Mouse (Mus musculus) fat pad, adult 2 months (tissue): ENCODE data around the gene Unc5c.

Experiments
- DNase-seq: peaks from one replicate; pipeline ENCODE4 v3.0.0-alpha.2; 2011; ENCODE audit warnings: low read depth, low spot score; ENCODE audit errors: extremely low read depth

The Unc5c gene

GRCm38 (mm10) chr3:141596881-141597280 lies 131.9 kb downstream of the Unc5c start:
- DNase-seq, result no peak

GRCm38 (mm10) chr3:141597974-141598373 lies 133.0 kb downstream of the Unc5c start:
- DNase-seq, result no peak

- no peak for DNase-seq
Observed at GRCm38 (mm10) chr3:141598936-141599335, 133.9 kb downstream of the Unc5c start.

- no peak for DNase-seq
Observed at GRCm38 (mm10) chr3:141601072-141601549, 136.1 kb downstream of the Unc5c start.

GRCm38 (mm10) chr3:141616718-141617117 lies 151.7 kb downstream of the Unc5c start:
- DNase-seq, result no peak

- no peak for DNase-seq
Observed at GRCm38 (mm10) chr3:141618675-141619074, 153.7 kb downstream of the Unc5c start.

- DNase-seq, result no peak
Observed at GRCm38 (mm10) chr3:141621496-141621895, 156.5 kb downstream of the Unc5c start.

- DNase-seq, result no peak
Observed at GRCm38 (mm10) chr3:141626935-141627638, 162.1 kb downstream of the Unc5c start.

GRCm38 (mm10) chr3:141627639-141627977 lies 162.6 kb downstream of the Unc5c start:
- DNase-seq, result no peak

GRCm38 (mm10) chr3:141629431-141629830 lies 164.4 kb downstream of the Unc5c start:
- no peak for DNase-seq

- no peak for DNase-seq
Observed at GRCm38 (mm10) chr3:141637900-141638299, 172.9 kb downstream of the Unc5c start.

GRCm38 (mm10) chr3:141644264-141644663 lies 179.2 kb downstream of the Unc5c start:
- DNase-seq, result no peak

- no peak for DNase-seq
Observed at GRCm38 (mm10) chr3:141646588-141646987, 181.6 kb downstream of the Unc5c start.

- DNase-seq, result no peak
Observed at GRCm38 (mm10) chr3:141650658-141651057, 185.6 kb downstream of the Unc5c start.

GRCm38 (mm10) chr3:141653915-141654314 lies 188.9 kb downstream of the Unc5c start:
- no peak for DNase-seq

- DNase-seq, result no peak
Observed at GRCm38 (mm10) chr3:141659041-141659789, 194.2 kb downstream of the Unc5c start.

GRCm38 (mm10) chr3:141660065-141661062 lies 195.3 kb downstream of the Unc5c start:
- no peak for DNase-seq

GRCm38 (mm10) chr3:141689113-141689512 lies 224.1 kb downstream of the Unc5c start:
- no peak for DNase-seq

- no peak for DNase-seq
Observed at GRCm38 (mm10) chr3:141690676-141691075, 225.7 kb downstream of the Unc5c start.

- no peak for DNase-seq
Observed at GRCm38 (mm10) chr3:141691418-141691817, 226.4 kb downstream of the Unc5c start.

- no peak for DNase-seq
Observed at GRCm38 (mm10) chr3:141691846-141692245, 226.8 kb downstream of the Unc5c start.
